Mouse (Mus musculus) T-cell, adult 2 months (primary cell): ENCODE data around the gene Timm44.

Experiments used
- DNase-seq: peaks from one replicate; pipeline ENCODE4 v3.0.0; 2022; ENCODE audit warnings: low spot score

The Timm44 gene

GRCm38 (mm10) chr8:4275275-4276110 lies at the start of gene Timm44:
Gene Timm44, minus strand, starts transcription at chr8:4275913.
- DNase-seq: peak; percentile 95

GRCm38 (mm10) chr8:4324983-4325750 lies 49.5 kb upstream of the Timm44 start, which contains the start of the genes Ccl25 and Elavl1:
Gene Ccl25, plus strand, starts transcription at chr8:4325210.
Gene Elavl1, minus strand, starts transcription at chr8:4325413.
- peak; percentile 94 for DNase-seq

GRCm38 (mm10) chr8:4324525-4324924 lies 48.8 kb upstream of the Timm44 start:
- DNase-seq: no peak

GRCm38 (mm10) chr8:4323917-4324316 lies 48.2 kb upstream of the Timm44 start:
- no peak for DNase-seq

- peak; percentile 79 for DNase-seq
Measured at GRCm38 (mm10) chr8:4322470-4322869, 46.8 kb upstream of the Timm44 start.

- DNase-seq: no peak
Measured at GRCm38 (mm10) chr8:4321031-4321430, 45.3 kb upstream of the Timm44 start.

GRCm38 (mm10) chr8:4320404-4320803 lies 44.7 kb upstream of the Timm44 start:
- no peak for DNase-seq

GRCm38 (mm10) chr8:4319573-4319872 lies 43.8 kb upstream of the Timm44 start:
- DNase-seq: no peak

GRCm38 (mm10) chr8:4318796-4319572 lies 43.3 kb upstream of the Timm44 start:
- DNase-seq: no peak

GRCm38 (mm10) chr8:4318124-4318523 lies 42.4 kb upstream of the Timm44 start:
- no peak for DNase-seq

GRCm38 (mm10) chr8:4314852-4315251 lies 39.1 kb upstream of the Timm44 start:
- no peak for DNase-seq

GRCm38 (mm10) chr8:4313254-4314124 lies 37.8 kb upstream of the Timm44 start:
- DNase-seq: peak; percentile 85

GRCm38 (mm10) chr8:4312104-4312503 lies 36.4 kb upstream of the Timm44 start:
- DNase-seq: no peak

GRCm38 (mm10) chr8:4305838-4306237 lies 30.1 kb upstream of the Timm44 start:
- DNase-seq: no peak

GRCm38 (mm10) chr8:4304124-4304547 lies 28.4 kb upstream of the Timm44 start:
- DNase-seq: no peak

- no peak for DNase-seq
Measured at GRCm38 (mm10) chr8:4297822-4298221, 22.1 kb upstream of the Timm44 start.

GRCm38 (mm10) chr8:4292738-4293137 lies 17.0 kb upstream of the Timm44 start:
- no peak for DNase-seq

GRCm38 (mm10) chr8:4276111-4276465 lies 375 bp upstream of the Timm44 start:
- no peak for DNase-seq

GRCm38 (mm10) chr8:4269609-4270008 lies 6.1 kb downstream of the Timm44 start:
- no peak for DNase-seq

GRCm38 (mm10) chr8:4267627-4268026 lies 8.1 kb downstream of the Timm44 start:
- DNase-seq: no peak

- no peak for DNase-seq
Measured at GRCm38 (mm10) chr8:4265160-4265914, 10.4 kb downstream of the Timm44 start.
